Mouse (Mus musculus) cerebellum, postnatal 36 days (tissue): ENCODE measurements around the gene Actg1.

Experiments
- DNase-seq, 2 experiments: peaks; one replicate each; pipeline ENCODE4 v3.0.0; 2021 to 2022; ENCODE audit warnings: mixed read lengths in 2 of 2

Gene Actg1

DNA sequence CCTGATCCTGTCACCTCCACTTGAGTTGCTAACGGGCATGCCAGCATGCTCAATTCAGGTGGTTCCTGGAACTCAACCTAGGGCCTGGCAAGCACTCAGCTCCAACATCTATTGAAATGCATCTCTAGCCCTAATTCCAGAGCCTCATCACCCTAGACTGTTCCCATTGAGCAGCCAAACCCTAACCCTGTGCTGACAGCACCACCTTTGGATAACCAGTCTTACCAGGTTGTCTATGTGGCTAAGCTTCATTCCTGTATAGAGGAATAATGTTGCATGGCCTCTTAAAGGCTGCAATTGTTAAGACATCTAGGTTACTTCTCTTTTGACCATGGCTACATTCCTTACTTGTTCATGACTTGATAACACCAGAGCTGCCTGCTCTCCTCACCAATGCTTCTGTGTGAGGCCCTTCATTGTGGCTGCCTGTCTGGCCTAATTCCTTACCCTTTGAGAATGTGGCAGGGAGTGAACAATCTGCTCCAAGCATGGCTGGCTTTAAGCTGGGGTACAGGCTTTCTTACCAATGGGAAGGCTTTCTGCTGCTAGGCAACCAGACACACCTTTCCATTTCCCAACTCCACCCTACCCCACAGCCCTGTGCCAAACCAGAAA, 3.2 kb downstream of the Actg1 start:
- DNase-seq, result no peak

DNA sequence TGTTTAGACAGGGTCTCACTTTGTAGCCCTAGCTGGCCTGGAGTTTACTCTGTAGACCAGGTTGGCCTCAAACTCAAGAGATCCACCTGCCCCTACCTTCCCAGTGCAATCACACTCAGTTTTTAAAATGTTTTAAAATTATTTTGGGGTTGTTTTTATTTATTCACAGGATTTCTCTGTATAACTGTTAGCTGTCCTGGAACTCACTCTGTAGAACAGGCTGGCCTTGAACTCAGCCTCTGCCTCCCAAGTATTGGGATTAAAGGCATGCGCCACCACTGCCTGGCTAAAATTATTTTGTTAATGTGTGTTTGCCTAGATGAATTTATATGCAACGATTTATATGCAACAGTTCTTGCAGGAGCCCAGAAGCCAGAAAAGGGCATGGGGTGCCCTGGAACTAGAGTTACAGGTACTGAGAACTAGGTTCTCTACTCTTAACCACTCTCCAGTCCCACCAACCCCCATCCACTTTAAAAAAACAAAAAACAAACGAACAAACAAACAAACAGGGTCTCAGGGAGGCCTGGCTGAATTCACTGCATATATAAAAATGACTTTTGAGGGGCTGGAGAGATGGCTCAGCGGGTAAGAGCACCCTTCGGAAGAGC, 3.9 kb downstream of the Actg1 start:
- DNase-seq, result no peak

DNA sequence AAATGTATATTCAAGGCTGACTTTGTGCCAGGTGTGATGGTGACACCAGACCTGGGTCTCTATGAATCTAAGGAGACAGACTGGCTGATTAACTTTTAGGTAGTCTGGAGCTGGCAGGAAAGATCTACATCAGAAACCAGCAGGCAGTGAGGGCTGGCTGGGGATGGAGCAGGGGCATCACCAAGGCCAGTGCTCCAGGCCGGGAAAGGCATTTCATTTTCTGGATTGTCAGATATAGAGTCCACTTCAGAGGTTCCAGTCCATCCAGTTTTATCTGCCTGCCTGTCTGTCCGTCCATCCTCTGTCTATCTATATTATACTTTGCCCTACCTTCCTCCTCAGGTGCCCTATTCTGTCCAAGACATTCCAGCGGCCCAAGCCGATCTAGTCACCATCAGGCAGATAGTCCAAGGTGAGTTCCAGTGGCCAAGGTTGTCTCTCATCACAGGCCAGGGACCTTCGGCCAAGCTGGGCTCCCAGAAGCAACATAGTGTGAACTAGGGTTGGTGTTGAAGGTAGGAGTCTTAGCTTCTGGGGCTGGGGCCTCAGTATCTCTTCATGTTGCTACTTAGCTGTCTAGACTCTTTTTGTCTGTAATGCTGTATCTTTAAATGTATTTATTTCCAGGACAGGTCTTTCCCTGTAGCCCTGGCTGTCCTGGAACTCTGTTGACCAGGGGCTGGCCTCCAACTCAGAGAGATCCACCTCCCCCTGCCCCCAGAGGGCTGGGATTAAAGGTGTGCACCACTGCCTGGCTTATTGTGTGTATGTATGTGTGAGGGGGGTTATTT, 4.6 kb downstream of the Actg1 start:
- no peak for DNase-seq

- no peak for DNase-seq
These were observed 5.6 kb downstream of the Actg1 start for GRCm38 (mm10) chr11:120342656-120343160.

GRCm38 (mm10) chr11:120341661-120342060, 6.7 kb downstream of the Actg1 start:
- DNase-seq, result no peak

DNA sequence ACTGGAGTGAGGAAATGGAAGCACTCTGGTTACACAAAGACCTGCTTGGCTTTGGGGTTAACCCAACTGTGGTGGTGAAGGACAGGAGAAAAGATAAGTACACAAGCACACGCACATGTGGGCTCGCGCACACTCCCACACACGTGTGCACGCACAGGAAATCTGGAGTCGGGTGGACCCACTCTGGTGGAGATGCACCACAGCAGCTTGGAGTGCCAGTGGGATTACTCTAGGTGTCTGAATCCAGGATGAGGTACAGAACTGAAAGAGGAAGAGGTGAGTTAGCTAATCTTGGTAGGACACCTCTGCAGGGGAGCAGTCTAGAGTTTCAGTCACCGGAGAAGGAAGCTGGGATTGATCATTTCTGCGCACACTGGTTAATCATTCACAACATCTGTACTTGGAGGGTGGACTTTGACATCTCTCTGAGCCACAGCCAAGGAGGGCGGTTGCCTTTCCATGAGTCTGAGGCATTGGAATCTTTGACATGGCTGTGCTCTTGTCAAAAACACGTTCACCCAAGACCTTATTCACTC, 8.3 kb downstream of the Actg1 start:
- DNase-seq, result no peak

DNA sequence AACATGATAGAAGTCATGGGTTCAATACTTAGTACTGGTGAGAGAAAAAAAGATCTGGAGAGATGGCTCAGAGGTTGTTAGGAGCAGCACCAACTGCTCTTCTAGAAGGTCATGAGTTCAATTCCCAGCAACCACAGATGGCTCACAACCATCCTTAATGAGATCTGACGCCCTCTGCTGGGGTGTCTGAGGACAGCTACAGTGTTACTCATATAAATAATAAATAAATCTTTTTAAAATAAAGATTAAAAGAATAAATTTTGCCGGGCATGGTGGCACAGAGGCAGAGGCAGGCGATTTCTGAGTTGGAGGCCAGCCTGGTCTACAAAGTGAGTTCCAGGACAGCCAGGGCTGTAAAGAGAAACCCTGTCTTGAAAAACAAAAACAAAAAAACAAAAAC, 9.6 kb downstream of the Actg1 start:
- DNase-seq, result no peak

GRCm38 (mm10) chr11:120337447-120337846, 10.9 kb downstream of the Actg1 start:
- no peak for DNase-seq

DNA sequence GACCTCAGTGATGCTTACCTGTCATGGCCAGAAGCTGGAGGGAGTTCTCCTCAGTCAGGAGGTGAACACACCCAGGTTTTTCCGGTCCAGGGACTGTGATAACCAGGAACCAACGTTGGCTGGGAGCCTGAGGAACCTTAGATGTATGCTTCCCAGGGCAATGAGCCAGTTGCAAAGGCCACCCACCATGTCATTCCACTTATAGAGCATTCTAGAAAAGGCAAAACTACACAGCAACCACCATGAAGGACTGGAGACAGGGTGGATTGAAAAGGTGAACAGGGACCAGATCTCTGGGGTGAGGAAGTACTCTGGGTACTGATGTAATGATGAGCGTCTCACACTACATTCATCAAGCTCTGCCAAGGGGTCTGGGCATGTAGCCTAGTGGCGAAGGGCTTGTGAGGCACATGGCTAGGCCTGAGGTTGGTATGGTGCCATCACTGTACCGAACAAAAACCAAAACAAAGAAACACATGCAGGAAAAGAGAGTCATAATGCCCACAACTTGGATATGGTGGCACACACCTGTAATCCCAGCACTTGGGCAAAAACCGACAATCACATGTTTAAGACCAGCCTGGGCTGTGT, 12.8 kb downstream of the Actg1 start:
- DNase-seq, result no peak

- no peak for DNase-seq
These were observed 28.2 kb downstream of the Actg1 start for GRCm38 (mm10) chr11:120320156-120320555.

DNA sequence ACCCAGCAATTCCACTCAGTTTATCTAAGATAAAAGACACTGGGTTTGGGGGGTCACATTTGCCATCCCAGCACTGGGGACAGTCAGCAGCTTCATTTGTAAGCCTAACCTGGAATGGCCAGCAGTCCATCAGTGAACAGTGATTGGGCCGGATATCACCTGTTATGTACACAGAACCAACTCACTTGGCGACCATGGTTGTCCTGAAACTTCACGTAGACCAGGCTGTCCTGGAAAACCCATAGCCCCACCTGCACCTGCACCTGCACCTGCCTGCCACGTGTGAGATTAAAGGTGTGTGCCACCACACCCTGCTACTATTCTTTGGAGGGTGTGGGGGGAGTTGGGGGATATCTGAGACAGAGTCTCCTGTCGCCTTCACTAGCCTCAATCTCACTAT, 29.0 kb downstream of the Actg1 start:
- DNase-seq, result no peak

DNA sequence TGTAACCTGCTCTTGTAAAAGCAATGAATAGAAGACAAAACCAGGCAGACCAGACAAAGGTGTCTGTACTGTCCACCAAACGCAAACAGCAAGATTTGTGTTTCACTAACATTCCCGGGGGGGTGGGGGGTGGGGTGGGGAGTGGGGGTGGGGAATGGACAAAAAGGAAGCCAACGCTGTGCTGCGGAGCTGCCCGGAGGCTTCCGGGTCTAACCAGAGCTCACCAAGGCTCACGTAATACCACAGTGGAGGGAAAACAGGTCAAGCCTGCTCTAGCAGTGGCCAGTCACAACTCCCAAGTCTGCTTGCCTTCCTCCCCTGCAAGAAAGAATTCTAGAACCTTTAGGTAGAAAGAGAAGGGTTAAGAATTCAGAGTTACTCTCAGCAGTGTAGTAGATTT, 30.9 kb downstream of the Actg1 start:
- DNase-seq, result no peak

DNA sequence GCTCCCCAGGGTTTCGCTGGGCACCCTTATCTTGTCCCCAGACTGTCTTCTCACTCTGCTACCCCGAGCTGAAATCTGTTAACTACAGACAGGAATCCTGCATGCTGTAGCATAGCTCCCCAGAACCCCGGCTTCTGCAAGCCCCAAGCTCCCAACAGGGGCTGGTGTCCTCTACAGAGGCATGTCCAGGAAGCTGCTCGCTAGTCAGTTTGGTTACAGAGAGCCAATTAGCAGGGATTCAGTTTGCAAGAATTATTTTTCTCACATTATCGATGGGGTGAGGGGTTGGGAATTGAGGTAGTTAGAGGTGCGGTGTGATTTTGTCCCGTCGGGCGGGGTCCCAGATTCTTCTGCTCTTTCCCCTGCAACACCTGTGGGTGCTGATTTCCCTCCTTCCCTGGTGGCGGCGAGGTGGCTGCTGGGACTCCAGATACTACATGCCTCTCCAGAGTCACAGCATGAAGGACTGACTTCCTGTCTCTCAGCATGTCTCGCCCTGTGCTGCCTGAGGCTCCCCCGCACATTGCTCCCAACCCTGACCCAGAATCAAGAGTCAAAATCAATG, 31.6 kb downstream of the Actg1 start:
- no peak for DNase-seq

- DNase-seq, result peak; percentile 91 to 93
These were observed 32.3 kb downstream of the Actg1 start for GRCm38 (mm10) chr11:120315832-120316689.

DNA sequence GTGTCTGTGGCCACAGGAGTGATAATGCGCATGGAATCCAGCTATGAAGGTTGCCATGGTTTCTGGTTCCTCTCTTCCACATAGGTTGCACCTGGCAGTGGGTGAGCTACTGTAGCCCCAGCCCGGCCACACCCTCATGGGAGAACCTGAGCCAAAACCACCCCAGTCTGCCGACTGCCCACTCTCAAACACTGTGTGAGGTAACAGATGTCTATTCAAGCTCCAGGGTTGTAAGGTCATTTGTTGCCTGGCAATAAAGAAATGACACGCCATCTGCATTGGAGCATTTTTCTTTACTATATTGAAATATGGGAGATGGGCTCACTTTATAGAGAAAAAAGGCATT, 33.0 kb downstream of the Actg1 start:
- DNase-seq, result peak in 1 of 2 experiments; percentile 46

- no peak for DNase-seq
These were observed 33.5 kb downstream of the Actg1 start for GRCm38 (mm10) chr11:120314721-120315415.

DNA sequence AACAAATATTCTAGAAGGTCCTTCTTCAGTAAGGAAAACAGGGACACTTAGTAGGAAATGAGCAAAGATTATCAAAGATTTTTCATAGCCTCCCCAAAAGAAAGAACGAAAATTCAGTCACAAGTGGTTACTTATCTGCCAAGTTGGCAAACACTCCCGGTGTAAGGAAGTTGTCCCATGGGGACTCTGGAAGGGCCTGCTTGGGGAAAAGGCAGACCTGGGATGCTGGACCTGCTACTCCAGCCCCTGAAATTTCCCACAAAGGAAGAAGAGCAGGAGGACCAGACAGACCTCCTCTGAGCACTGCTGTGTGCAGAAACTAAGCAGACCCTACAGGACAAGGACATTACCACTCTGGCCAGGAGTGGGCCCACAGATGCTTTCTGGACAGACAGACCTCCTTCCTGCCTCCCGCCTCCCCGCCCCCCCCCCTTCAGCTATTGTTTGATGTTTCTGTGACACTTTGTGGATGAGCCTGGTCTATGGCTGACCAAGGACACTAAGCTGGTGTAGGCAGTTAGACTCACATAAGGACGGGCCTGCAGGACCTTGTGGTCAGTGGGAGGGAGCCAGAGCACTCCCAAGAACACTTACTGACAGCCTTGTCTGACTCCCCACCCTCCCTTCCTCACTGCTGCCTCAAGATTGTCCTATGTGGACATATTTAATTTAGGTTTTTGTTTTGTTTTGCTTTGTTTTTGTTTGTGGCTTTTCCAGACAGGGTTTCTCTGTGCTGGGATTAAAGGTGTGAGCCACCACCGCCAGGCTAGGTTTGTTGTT, 34.2 kb downstream of the Actg1 start:
- no peak for DNase-seq

DNA sequence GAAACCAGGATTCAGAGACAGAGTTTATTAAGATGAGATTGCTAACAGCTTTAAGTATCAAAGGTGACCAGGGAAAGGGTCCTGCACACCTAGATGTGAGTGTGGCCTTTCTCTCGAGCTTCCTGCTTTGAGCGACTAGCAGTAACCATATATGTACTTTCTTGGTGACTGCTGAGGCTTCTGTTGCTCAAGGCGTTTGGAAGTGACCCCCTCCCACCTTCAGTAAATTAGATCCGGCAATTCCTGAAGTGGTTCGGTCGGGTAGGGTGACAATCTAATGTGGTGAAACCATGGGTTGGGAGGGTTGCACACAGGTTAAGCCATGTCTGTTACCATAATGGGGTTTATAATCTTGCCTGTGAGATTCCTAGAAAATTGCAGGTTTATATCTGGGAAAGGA, 36.3 kb downstream of the Actg1 start:
- no peak for DNase-seq

GRCm38 (mm10) chr11:120311561-120311960, 36.8 kb downstream of the Actg1 start:
- DNase-seq, result no peak

DNA sequence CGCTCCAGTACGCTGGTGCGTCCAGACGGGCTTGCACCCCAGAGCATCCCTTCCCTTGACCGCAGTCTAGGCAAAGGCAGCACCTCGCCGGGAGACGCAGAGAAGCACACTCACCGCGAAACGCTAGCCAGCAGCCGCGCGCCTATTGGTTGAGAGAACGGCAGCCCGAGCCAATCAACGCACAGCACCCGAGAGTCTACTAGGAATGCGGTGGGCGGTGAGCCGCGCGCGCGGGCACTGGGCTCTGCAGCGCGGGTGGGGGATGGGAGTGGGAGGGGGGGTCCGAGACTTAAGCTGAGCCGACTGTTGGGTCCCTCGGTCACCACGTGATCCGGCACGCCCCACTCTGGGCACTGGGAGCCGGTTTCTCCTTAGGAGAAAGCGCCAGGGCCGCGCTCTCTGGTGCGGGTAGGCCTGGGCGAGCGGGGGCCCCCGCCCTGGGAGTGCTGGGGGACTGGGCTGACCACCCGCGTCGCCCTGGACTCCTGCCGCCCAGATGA, 37.5 kb downstream of the Actg1 start:
- peak; percentile 95 for DNase-seq
